Mouse (Mus musculus): ENCODE measurements at regions not wholly inside any gene's neighbourhood (a gene's known extent, or its start where the extent isn't known, plus 50 kb on each side); places are given as distances from the start of the nearest gene placed in this dataset.

GRCm38 (mm10) chr5:43148486-43148885 is 84.5 kb upstream of the Cpeb2 start:
- Histone ChIP-seq H3K9me3 (replicated peaks; ENCODE audit: low read length) (no peaks in the 10 kb centered on the region), H3K79me2 (replicated peaks; ENCODE audit: control insufficient read depth, extremely low read depth, insufficient read depth, poor library complexity, severe bottlenecking) (no peaks in the 10 kb centered on the region), H3K4me2 (ENCODE audit: insufficient read depth, low read depth, poor library complexity, severe bottlenecking) (no peak overlapping the region), H3K4me3 (replicated peaks in 1 of 3; ENCODE audit: low read depth in 2 of 3, low read length in 2 of 3, poor library complexity in 1 of 3) (no peak overlapping the region), H3K27me3 (replicated peaks) (no peaks in the 10 kb centered on the region), H3K27ac (ENCODE audit: insufficient read depth, low read depth) (no peak overlapping the region), H3K9ac (ENCODE audit: insufficient read depth, low read depth) (no peak overlapping the region), H3K4me1 (ENCODE audit: control insufficient read depth in 1 of 2, insufficient read depth in 2 of 2) (peaks cover 16 to 22% of the 10 kb centered on the region in 2 experiments), H3K36me3 (replicated peaks in 1 of 2; ENCODE audit: control insufficient read depth in 1 of 2, insufficient read depth in 1 of 2, low read length in 1 of 2) (no peaks in the 10 kb centered on the region)
- in situ Hi-C loops (cut with MboI; ENCODE audit: low pct_ligation_motif_present, low pct_unique_long_range_greater_than_20kb, low sequenced_read_pairs): no loop called here
- no peak for DNase-seq (ENCODE audit: extremely low read depth)
- dilution Hi-C loops (cut with MboI; ENCODE audit: extremely low pct_ligation_motif_present, extremely low pct_unique_long_range_greater_than_20kb, low sequenced_read_pairs): no loop called here
- TF ChIP-seq MAX (IDR thresholded peaks at IDR 0.05; ENCODE audit: low read length): no peak
- no peak for TF ChIP-seq USF2 (conservative IDR thresholded peaks at IDR 0.05; ENCODE audit: low read depth, low read length)
- TF ChIP-seq JUN (IDR thresholded peaks at IDR 0.05; ENCODE audit: insufficient read depth, low read depth, low read length): no peak
- no peak for TF ChIP-seq IRF4 (IDR thresholded peaks at IDR 0.05; ENCODE audit: low read depth, low read length)
- no peak for TF ChIP-seq HCFC1 (IDR thresholded peaks at IDR 0.05; ENCODE audit: low read depth, low read length)
- TF ChIP-seq CTCF (conservative IDR thresholded peaks at IDR 0.05 in 1 of 2, IDR thresholded peaks at IDR 0.05 in 1 of 2; ENCODE audit: low read depth in 2 of 2, low read length in 2 of 2): no peak
- TF ChIP-seq ZMIZ1 (IDR thresholded peaks at IDR 0.05; ENCODE audit: low read depth, low read length): no peak
- no peak for TF ChIP-seq SIN3A (IDR thresholded peaks at IDR 0.05; ENCODE audit: low read length)
- TF ChIP-seq POLR2A (IDR thresholded peaks at IDR 0.05; ENCODE audit: low read depth, low read length): no peak
- no peak for TF ChIP-seq PAX5 (IDR thresholded peaks at IDR 0.05; ENCODE audit: low read length)
- TF ChIP-seq NELFE (IDR thresholded peaks at IDR 0.05; ENCODE audit: low read depth, low read length): no peak
- TF ChIP-seq MYC (IDR thresholded peaks at IDR 0.05; ENCODE audit: low read depth, low read length): no peak
- TF ChIP-seq ZNF384 (IDR thresholded peaks at IDR 0.05; ENCODE audit: low read depth, low read length): no peak
- TF ChIP-seq JUND (conservative IDR thresholded peaks at IDR 0.05; ENCODE audit: low read depth, low read length): no peak
- TF ChIP-seq NRF1 (IDR thresholded peaks at IDR 0.05; ENCODE audit: low read depth, low read length): no peak
- no peak for TF ChIP-seq ELF1 (IDR thresholded peaks at IDR 0.05; ENCODE audit: low read depth, low read length)
- no peak for TF ChIP-seq GABPA (IDR thresholded peaks at IDR 0.05; ENCODE audit: insufficient replicate concordance, low read depth, low read length)
- TF ChIP-seq UBTF (IDR thresholded peaks at IDR 0.05; ENCODE audit: low read depth, low read length): no peak
- no peak for TF ChIP-seq TCF12 (IDR thresholded peaks at IDR 0.05; ENCODE audit: low read depth, low read length)

GRCm38 (mm10) chr5:43149559-43149958 is 83.4 kb upstream of the Cpeb2 start:
- Histone ChIP-seq H3K4me3 (replicated peaks in 1 of 3; ENCODE audit: low read depth in 2 of 3, low read length in 2 of 3, poor library complexity in 1 of 3) (no peak overlapping the region), H3K9ac (ENCODE audit: insufficient read depth, low read depth) (no peak overlapping the region), H3K27ac (ENCODE audit: insufficient read depth, low read depth) (no peak overlapping the region), H3K4me1 (ENCODE audit: control insufficient read depth in 1 of 2, insufficient read depth in 2 of 2) (peaks cover 16 to 22% of the 10 kb centered on the region in 2 experiments), H3K4me2 (ENCODE audit: insufficient read depth, low read depth, poor library complexity, severe bottlenecking) (no peak overlapping the region), H3K79me2 (replicated peaks; ENCODE audit: control insufficient read depth, extremely low read depth, insufficient read depth, poor library complexity, severe bottlenecking) (no peaks in the 10 kb centered on the region), H3K36me3 (replicated peaks in 1 of 2; ENCODE audit: control insufficient read depth in 1 of 2, insufficient read depth in 1 of 2, low read length in 1 of 2) (no peaks in the 10 kb centered on the region), H3K9me3 (replicated peaks; ENCODE audit: low read length) (no peaks in the 10 kb centered on the region), H3K27me3 (replicated peaks) (no peaks in the 10 kb centered on the region)
- TF ChIP-seq USF2 (conservative IDR thresholded peaks at IDR 0.05; ENCODE audit: low read depth, low read length) (no peak), MYC (IDR thresholded peaks at IDR 0.05; ENCODE audit: low read depth, low read length) (no peak), MAZ (IDR thresholded peaks at IDR 0.05; ENCODE audit: low read depth, low read length) (no peak), JUND (conservative IDR thresholded peaks at IDR 0.05; ENCODE audit: low read depth, low read length) (no peak), NRF1 (IDR thresholded peaks at IDR 0.05; ENCODE audit: low read depth, low read length) (no peak), ZC3H11A (IDR thresholded peaks at IDR 0.05; ENCODE audit: low read depth, low read length) (no peak), CHD1 (IDR thresholded peaks at IDR 0.05; ENCODE audit: low read depth, low read length) (no peak), POLR2A (IDR thresholded peaks at IDR 0.05; ENCODE audit: low read depth, low read length) (no peak), RAD21 (IDR thresholded peaks at IDR 0.05; ENCODE audit: low read depth, low read length) (no peak), RCOR1 (conservative IDR thresholded peaks at IDR 0.05; ENCODE audit: low read depth, low read length) (no peak), PAX5 (IDR thresholded peaks at IDR 0.05; ENCODE audit: low read length) (no peak)
- in situ Hi-C loops (cut with MboI; ENCODE audit: low pct_ligation_motif_present, low pct_unique_long_range_greater_than_20kb, low sequenced_read_pairs) (no loop called here), dilution Hi-C loops (cut with MboI; ENCODE audit: extremely low pct_ligation_motif_present, extremely low pct_unique_long_range_greater_than_20kb, low sequenced_read_pairs) (no loop called here)
- DNase-seq (ENCODE audit: extremely low read depth): no peak
